Mouse (Mus musculus): ENCODE results near the gene Map2k5. TPM values are rescaled to one million over a fixed set of nuclear protein-coding genes. Genes with fewer than 3 reads are reported as not detected.

The Map2k5 gene
- polyA plus RNA-seq, 1 experiment: 41.2 TPM

- no peak for DNase-seq (ENCODE audit: low read depth)
- no peak for TF ChIP-seq CTCF (IDR thresholded peaks at IDR 0.05; ENCODE audit: borderline replicate concordance, extremely low read depth, insufficient read depth, insufficient read length)
- no peak for TF ChIP-seq POLR2A (IDR thresholded peaks at IDR 0.05; ENCODE audit: borderline replicate concordance, extremely low read depth, insufficient read depth, insufficient read length, poor library complexity, severe bottlenecking)
These were observed 120.0 kb downstream of the Map2k5 start for GRCm38 (mm10) chr9:63257739-63258138.

DNA sequence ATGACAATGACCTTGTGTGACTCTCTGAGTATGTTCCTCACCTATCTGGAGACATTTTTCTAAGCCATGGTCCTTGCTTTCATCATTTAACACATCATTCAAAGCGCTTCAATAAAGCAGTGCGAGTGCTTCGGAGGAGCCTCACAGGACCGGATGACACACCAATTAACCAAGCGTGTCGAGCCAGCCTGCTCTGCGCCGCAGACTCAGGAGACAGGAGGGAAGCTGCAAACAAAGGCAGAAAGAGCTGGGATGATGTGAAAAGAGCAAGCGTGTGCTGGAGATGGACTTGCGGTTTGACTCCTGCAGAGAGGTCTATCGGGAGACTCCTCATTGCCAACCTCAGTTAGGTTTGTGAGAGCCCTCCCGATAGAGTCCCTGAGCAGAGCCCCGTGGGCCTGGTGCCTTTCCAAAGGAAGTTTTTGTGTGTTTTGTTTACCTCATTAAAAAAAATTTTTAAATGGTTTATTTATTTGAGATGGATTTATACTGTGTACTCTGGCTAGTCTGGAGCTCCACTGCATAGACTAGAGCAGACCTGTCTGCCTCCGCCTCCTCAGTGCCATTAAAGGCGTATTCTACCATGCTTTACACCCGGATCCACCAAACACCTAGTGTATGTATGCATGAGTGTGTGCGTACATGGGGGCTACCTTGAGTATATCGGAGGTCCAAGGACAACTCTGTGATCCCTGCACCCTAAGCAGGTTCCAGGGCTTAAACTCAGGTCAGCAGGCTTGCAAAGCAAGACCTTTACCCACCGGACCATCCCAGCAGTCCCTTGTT, 126.7 kb downstream of the Map2k5 start:
- DNase-seq (ENCODE audit: low read depth): peak; percentile 81
- TF ChIP-seq POLR2A (IDR thresholded peaks at IDR 0.05; ENCODE audit: borderline replicate concordance, extremely low read depth, insufficient read depth, insufficient read length, poor library complexity, severe bottlenecking) (no peak), CTCF (IDR thresholded peaks at IDR 0.05; ENCODE audit: borderline replicate concordance, extremely low read depth, insufficient read depth, insufficient read length) (no peak)

- no peak for TF ChIP-seq POLR2A (IDR thresholded peaks at IDR 0.05; ENCODE audit: borderline replicate concordance, extremely low read depth, insufficient read depth, insufficient read length, poor library complexity, severe bottlenecking)
- TF ChIP-seq CTCF (IDR thresholded peaks at IDR 0.05; ENCODE audit: borderline replicate concordance, extremely low read depth, insufficient read depth, insufficient read length): no peak
- no peak for DNase-seq (ENCODE audit: low read depth)
These were observed 129.5 kb downstream of the Map2k5 start for GRCm38 (mm10) chr9:63248095-63248787.

DNA sequence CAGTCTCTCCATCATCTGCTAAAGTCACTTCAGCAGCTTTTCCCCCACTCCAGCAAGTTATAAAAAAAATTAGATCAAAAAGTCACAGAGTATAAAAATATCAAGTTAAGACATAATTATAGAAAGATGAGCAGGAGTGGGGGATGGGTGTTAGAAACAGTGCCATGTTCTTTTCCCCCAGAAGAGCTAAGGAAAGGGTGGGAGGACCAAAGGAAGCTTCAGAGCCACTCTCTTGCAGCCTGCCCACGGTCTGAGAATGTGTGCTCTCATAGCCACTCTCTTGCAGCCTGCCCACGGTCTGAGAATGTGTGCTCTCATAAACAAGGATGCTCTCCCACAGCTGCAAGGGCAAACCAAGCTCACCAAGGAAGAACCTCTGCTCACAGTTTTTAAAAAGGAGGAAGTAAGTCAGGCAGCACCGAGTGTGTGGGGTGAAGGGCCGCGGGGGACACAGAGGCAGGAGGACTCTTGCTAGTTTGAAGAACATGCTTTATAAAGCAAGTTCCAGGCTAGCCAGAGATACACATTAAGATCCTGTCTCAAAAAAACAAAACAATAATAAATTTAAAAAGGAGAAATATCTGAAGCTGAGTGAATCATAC, 131.0 kb downstream of the Map2k5 start:
- no peak for TF ChIP-seq POLR2A (IDR thresholded peaks at IDR 0.05; ENCODE audit: borderline replicate concordance, extremely low read depth, insufficient read depth, insufficient read length, poor library complexity, severe bottlenecking)
- TF ChIP-seq CTCF (IDR thresholded peaks at IDR 0.05; ENCODE audit: borderline replicate concordance, extremely low read depth, insufficient read depth, insufficient read length): no peak
- no peak for DNase-seq (ENCODE audit: low read depth)

DNA sequence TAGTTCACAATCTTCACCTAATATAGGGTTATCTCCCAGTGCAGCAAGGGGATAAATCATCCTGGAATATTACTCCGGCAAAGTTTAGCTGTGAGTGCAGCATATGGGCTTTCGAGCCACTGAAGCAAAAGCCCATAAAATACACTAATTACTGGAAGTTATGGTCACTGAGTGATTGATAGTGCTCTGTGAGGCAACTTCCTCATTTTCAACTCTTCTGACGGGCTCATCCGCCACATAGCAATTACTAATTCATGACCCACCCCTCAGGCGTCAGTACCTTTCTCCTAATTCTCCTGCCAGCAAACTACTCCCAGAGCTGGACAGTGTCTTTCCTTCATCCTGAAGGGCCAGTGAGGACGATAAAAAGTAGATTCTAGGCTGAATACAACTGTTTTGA, 135.7 kb downstream of the Map2k5 start:
- DNase-seq (ENCODE audit: low read depth): no peak
- TF ChIP-seq POLR2A (IDR thresholded peaks at IDR 0.05; ENCODE audit: borderline replicate concordance, extremely low read depth, insufficient read depth, insufficient read length, poor library complexity, severe bottlenecking): no peak
- TF ChIP-seq CTCF (IDR thresholded peaks at IDR 0.05; ENCODE audit: borderline replicate concordance, extremely low read depth, insufficient read depth, insufficient read length): no peak

GRCm38 (mm10) chr9:63241241-63241640, 136.5 kb downstream of the Map2k5 start:
- DNase-seq (ENCODE audit: low read depth): peak; percentile 91
- no peak for TF ChIP-seq CTCF (IDR thresholded peaks at IDR 0.05; ENCODE audit: borderline replicate concordance, extremely low read depth, insufficient read depth, insufficient read length)
- no peak for TF ChIP-seq POLR2A (IDR thresholded peaks at IDR 0.05; ENCODE audit: borderline replicate concordance, extremely low read depth, insufficient read depth, insufficient read length, poor library complexity, severe bottlenecking)

DNA sequence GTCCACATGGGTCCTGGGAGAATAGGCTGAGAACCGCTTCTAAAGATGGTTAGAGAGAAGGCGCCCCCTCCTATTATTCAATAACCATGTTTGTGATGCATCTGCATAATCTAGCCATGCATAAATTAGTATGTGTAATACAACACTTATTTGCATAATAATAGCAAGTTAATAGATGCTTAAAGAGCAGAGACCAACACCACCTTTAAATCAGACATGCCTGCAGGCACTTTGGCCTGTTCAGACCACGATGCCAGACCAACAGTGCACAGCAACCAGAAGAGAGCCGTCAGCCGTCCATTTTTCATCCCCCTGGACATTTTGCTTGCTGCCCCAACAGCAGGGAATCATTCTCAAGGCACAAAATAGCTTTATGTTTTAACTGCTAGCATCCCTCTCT, 143.3 kb downstream of the Map2k5 start:
- TF ChIP-seq CTCF (IDR thresholded peaks at IDR 0.05; ENCODE audit: borderline replicate concordance, extremely low read depth, insufficient read depth, insufficient read length): no peak
- no peak for TF ChIP-seq POLR2A (IDR thresholded peaks at IDR 0.05; ENCODE audit: borderline replicate concordance, extremely low read depth, insufficient read depth, insufficient read length, poor library complexity, severe bottlenecking)
- DNase-seq (ENCODE audit: low read depth): peak; percentile 67

GRCm38 (mm10) chr9:63230289-63230688, 147.4 kb downstream of the Map2k5 start:
- DNase-seq (ENCODE audit: low read depth): peak; percentile 88
- TF ChIP-seq POLR2A (IDR thresholded peaks at IDR 0.05; ENCODE audit: borderline replicate concordance, extremely low read depth, insufficient read depth, insufficient read length, poor library complexity, severe bottlenecking) (no peak), CTCF (IDR thresholded peaks at IDR 0.05; ENCODE audit: borderline replicate concordance, extremely low read depth, insufficient read depth, insufficient read length) (no peak)

GRCm38 (mm10) chr9:63229124-63229523, 148.6 kb downstream of the Map2k5 start:
- no peak for TF ChIP-seq CTCF (IDR thresholded peaks at IDR 0.05; ENCODE audit: borderline replicate concordance, extremely low read depth, insufficient read depth, insufficient read length)
- no peak for TF ChIP-seq POLR2A (IDR thresholded peaks at IDR 0.05; ENCODE audit: borderline replicate concordance, extremely low read depth, insufficient read depth, insufficient read length, poor library complexity, severe bottlenecking)
- DNase-seq (ENCODE audit: low read depth): peak; percentile 70

DNA sequence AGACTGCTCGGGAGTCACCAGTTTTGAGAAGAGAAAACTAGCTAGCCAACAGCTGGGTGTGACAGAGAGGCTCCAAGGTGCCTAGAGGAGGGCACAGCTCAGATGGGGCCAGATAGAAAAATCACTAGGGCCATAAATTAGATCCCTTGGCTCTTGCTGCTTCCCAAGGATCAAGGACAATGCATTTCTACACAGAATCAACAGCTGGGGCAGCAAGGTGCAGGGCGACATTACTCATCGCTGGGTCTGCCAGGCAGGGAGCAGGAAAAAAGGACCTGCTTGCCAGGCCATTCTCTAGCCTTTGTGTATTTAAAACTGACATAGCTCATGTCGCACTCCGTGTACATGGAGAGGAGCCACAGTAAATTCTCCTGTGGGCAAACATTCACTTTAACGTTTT, 155.5 kb downstream of the Map2k5 start:
- DNase-seq (ENCODE audit: low read depth): no peak
- TF ChIP-seq POLR2A (IDR thresholded peaks at IDR 0.05; ENCODE audit: borderline replicate concordance, extremely low read depth, insufficient read depth, insufficient read length, poor library complexity, severe bottlenecking): no peak
- TF ChIP-seq CTCF (IDR thresholded peaks at IDR 0.05; ENCODE audit: borderline replicate concordance, extremely low read depth, insufficient read depth, insufficient read length): no peak

DNA sequence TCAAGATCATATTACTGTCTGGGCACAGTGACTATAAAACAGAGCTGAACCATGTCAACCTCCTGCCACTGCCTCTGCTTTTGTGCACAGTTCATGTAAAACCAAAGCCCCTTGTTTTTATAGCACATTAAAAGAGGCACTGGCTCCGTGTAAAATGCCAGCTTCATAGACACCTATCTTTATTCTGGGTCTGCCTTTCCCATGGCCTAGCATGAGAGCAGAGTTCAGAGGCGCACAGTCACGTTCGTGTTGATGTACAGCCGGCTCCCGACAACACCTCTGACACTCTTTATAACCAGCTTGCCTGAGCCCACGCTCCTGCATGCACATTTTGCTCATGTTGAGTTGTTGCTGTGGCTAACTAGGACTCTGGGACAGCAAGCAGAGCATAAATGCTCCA, 157.9 kb downstream of the Map2k5 start:
- TF ChIP-seq CTCF (IDR thresholded peaks at IDR 0.05; ENCODE audit: borderline replicate concordance, extremely low read depth, insufficient read depth, insufficient read length) (no peak), POLR2A (IDR thresholded peaks at IDR 0.05; ENCODE audit: borderline replicate concordance, extremely low read depth, insufficient read depth, insufficient read length, poor library complexity, severe bottlenecking) (no peak)
- no peak for DNase-seq (ENCODE audit: low read depth)

Measured in brain, embryonic 14.5 days (tissue).